Mouse (Mus musculus): ENCODE measurements at regions not wholly inside any gene's neighbourhood (a gene's known extent, or its start where the extent isn't known, plus 50 kb on each side); places are given as distances from the start of the nearest gene placed in this dataset.

DNA sequence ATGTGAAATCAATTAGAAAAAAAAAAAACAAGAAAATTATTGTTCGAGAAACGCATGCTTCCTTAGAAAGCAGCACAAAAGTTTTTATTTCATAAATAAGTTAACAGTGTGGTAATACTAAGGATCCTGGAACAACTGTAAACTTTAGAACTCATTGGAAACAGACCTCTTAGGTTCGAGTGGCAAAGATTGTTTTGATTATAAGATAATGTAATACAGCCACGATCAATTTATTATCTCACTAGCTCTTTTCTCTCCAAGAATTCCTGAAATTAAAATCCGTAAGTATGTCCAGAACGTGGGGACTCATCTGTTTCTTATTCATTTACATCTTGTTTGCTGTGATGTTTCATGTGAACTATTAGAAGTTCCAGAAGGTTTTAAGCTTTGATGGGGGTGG is 327.9 kb downstream of the Plk2 start:
- no peak overlapping the region for H3K27ac ChIP-seq (replicated peaks in 1 of 2; ENCODE audit: control insufficient read depth in 1 of 2, insufficient read depth in 1 of 2, low read depth in 2 of 2, low read length in 2 of 2)
- WGBS, result 82% methylated on average over 6 of the region's 6 CpGs

DNA sequence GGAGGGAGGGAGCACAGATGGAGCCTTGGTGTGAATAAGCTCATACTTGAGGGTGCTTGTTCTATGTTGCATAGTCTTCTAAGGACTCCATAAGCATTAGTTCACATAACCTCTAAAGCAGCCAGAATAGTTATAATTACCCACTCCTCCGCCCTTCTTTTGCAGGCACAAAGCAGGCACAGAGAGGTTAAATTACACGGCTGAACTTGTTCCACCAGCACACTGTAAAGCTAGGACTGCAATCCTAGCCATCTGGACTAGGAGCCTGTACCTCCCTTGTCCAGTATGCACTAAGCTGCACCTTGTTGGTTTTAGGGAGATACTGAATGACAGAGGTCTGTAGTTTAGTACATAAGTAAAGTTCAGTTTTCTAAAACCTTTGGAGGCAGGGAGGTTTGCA is 330.0 kb downstream of the Plk2 start:
- Histone ChIP-seq H3K27ac (replicated peaks in 1 of 2; ENCODE audit: control insufficient read depth in 1 of 2, insufficient read depth in 1 of 2, low read depth in 2 of 2, low read length in 2 of 2) (no peak overlapping the region), H3K9ac (ENCODE audit: low read length) (no peak overlapping the region), H3K36me3 (ENCODE audit: control insufficient read depth, insufficient read depth, low read length) (no peaks in the 10 kb centered on the region), H3K9me3 (ENCODE audit: control insufficient read depth, low read length) (no peaks in the 10 kb centered on the region), H3K4me3 (ENCODE audit: control insufficient read depth in 1 of 2, insufficient read depth in 1 of 2, low read depth in 1 of 2, low read length in 2 of 2) (no peak overlapping the region), H3K4me1 (ENCODE audit: control insufficient read depth in 2 of 2, insufficient read depth in 2 of 2, low read length in 2 of 2) (no peaks in the 10 kb centered on the region), H3K27me3 (ENCODE audit: control insufficient read depth, insufficient read depth, low read length) (no peaks in the 10 kb centered on the region), H3K4me2 (ENCODE audit: low read length) (no peak overlapping the region)
- ATAC-seq (ENCODE audit: insufficient number of reproducible peaks, insufficient read depth, low FRiP score, low read depth), result no peak
- WGBS, result 81% methylated on average over 2 of the region's 2 CpGs

More for the DNA sequence above, 327.9 kb downstream of the Plk2 start:
- no peaks in the 10 kb centered on the region for H3K9me3 ChIP-seq (ENCODE audit: control insufficient read depth, low read length)
- ATAC-seq (ENCODE audit: insufficient number of reproducible peaks, insufficient read depth, low FRiP score, low read depth), result no peak
- no peaks in the 10 kb centered on the region for H3K27me3 ChIP-seq (ENCODE audit: control insufficient read depth, insufficient read depth, low read length)
- no peaks in the 10 kb centered on the region for H3K36me3 ChIP-seq (ENCODE audit: control insufficient read depth, insufficient read depth, low read length)
- H3K4me3 ChIP-seq (ENCODE audit: control insufficient read depth in 1 of 2, insufficient read depth in 1 of 2, low read depth in 1 of 2, low read length in 2 of 2), result no peak overlapping the region
- no peaks in the 10 kb centered on the region for H3K4me1 ChIP-seq (ENCODE audit: control insufficient read depth in 2 of 2, insufficient read depth in 2 of 2, low read length in 2 of 2)
- H3K4me2 ChIP-seq (ENCODE audit: low read length), result no peak overlapping the region
- no peak overlapping the region for H3K9ac ChIP-seq (ENCODE audit: low read length)

DNA sequence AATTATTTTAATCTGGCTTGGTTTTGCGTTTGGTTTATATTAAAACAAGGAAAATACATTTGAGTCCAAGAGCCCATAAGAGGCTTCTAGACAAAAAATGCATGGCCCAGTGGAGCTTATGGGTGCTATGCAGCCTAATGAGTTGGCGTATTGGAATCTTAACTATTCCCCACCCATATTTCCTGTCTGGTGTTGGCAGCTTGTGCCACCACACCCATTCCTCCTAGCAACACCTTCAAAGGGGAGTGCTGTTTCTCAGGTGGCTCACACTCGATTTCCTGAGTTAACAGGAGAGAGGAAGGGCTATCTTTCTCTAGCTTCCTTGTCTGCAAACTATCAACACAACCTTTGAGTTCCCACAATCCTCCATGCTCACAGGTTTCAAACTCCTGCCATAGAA is 331.0 kb downstream of the Plk2 start:
- Histone ChIP-seq H3K27me3 (ENCODE audit: control insufficient read depth, insufficient read depth, low read length) (no peaks in the 10 kb centered on the region), H3K9ac (ENCODE audit: low read length) (no peak overlapping the region), H3K4me3 (ENCODE audit: control insufficient read depth in 1 of 2, insufficient read depth in 1 of 2, low read depth in 1 of 2, low read length in 2 of 2) (no peak overlapping the region), H3K27ac (replicated peaks in 1 of 2; ENCODE audit: control insufficient read depth in 1 of 2, insufficient read depth in 1 of 2, low read depth in 2 of 2, low read length in 2 of 2) (no peak overlapping the region), H3K4me2 (ENCODE audit: low read length) (no peak overlapping the region), H3K4me1 (ENCODE audit: control insufficient read depth in 2 of 2, insufficient read depth in 2 of 2, low read length in 2 of 2) (no peaks in the 10 kb centered on the region), H3K9me3 (ENCODE audit: control insufficient read depth, low read length) (no peaks in the 10 kb centered on the region), H3K36me3 (ENCODE audit: control insufficient read depth, insufficient read depth, low read length) (no peaks in the 10 kb centered on the region)
- no peak for ATAC-seq (ENCODE audit: insufficient number of reproducible peaks, insufficient read depth, low FRiP score, low read depth)
- 73% methylated on average over 3 of the region's 3 CpGs for WGBS

DNA sequence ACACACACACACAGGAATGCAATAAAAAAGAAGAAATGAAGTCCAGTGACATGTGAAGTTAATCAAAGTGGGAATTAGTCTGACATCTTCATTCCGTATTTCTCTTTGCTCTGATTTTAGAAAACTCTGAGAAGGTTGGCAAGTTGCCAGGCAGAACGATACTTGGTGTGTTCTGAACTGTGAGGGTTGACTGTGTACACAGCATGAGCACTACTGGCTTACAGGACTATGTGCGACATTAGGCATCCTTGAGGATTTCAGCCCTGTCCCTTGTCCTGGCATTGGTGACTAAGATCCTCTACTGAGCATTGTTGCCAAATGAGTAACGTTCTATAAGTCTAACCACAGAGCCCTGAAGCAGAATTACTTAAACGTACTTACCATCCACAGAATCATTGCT is 340.7 kb downstream of the Plk2 start:
- ATAC-seq (ENCODE audit: insufficient number of reproducible peaks, insufficient read depth, low FRiP score, low read depth), result no peak
- H3K4me1 ChIP-seq (ENCODE audit: control insufficient read depth in 2 of 2, insufficient read depth in 2 of 2, low read length in 2 of 2), result peaks cover 0 to 4% of the 10 kb centered on the region in 2 experiments; a peak in 2 of 4 replicates
- H3K9me3 ChIP-seq (ENCODE audit: control insufficient read depth, low read length), result no peaks in the 10 kb centered on the region
- H3K27ac ChIP-seq (replicated peaks in 1 of 2; ENCODE audit: control insufficient read depth in 1 of 2, insufficient read depth in 1 of 2, low read depth in 2 of 2, low read length in 2 of 2), result no peak overlapping the region
- H3K4me3 ChIP-seq (ENCODE audit: control insufficient read depth in 1 of 2, insufficient read depth in 1 of 2, low read depth in 1 of 2, low read length in 2 of 2), result no peak overlapping the region
- no peak overlapping the region for H3K9ac ChIP-seq (ENCODE audit: low read length)
- no peaks in the 10 kb centered on the region for H3K36me3 ChIP-seq (ENCODE audit: control insufficient read depth, insufficient read depth, low read length)
- H3K27me3 ChIP-seq (ENCODE audit: control insufficient read depth, insufficient read depth, low read length), result no peaks in the 10 kb centered on the region
- 46% methylated on average over 5 of the region's 5 CpGs for WGBS
- H3K4me2 ChIP-seq (ENCODE audit: low read length), result no peak overlapping the region

DNA sequence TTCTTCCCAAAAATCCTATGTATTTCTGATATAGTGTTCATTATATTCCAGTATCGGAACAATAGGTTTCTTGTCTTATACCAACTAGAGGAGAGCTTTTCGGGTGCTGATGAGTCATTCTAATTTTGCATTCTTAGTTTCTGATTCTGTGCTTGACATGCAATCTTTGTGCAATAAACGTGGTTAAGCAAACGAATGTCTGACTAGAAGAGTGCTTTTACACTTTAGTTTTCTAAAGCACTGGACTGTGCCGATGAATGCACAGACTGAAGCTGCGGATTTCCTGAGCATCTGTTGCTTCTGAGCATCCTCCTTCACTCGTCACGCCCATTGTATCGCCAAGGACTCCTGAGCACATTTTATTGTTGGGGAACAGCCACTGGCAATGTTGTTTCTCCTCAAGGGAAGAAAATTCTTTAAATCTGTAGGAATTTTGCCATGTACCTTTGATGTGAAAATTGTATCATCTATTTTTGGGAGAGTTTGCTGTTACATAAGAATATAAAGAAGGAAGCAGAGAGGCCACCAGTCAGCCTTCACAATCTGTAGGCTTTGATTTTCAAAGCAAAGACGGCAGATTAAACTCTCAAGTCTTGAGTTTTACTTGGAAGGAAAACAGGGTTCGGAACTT is 346.8 kb downstream of the Plk2 start:
- Histone ChIP-seq H3K27ac (replicated peaks in 1 of 2; ENCODE audit: control insufficient read depth in 1 of 2, insufficient read depth in 1 of 2, low read depth in 2 of 2, low read length in 2 of 2) (no peak overlapping the region), H3K4me2 (ENCODE audit: low read length) (no peak overlapping the region), H3K36me3 (ENCODE audit: control insufficient read depth, insufficient read depth, low read length) (no peaks in the 10 kb centered on the region), H3K4me1 (ENCODE audit: control insufficient read depth in 2 of 2, insufficient read depth in 2 of 2, low read length in 2 of 2) (no peaks in the 10 kb centered on the region; a peak in 1 of 4 replicates), H3K9ac (ENCODE audit: low read length) (no peak overlapping the region), H3K27me3 (ENCODE audit: control insufficient read depth, insufficient read depth, low read length) (no peaks in the 10 kb centered on the region), H3K9me3 (ENCODE audit: control insufficient read depth, low read length) (no peaks in the 10 kb centered on the region), H3K4me3 (ENCODE audit: control insufficient read depth in 1 of 2, insufficient read depth in 1 of 2, low read depth in 1 of 2, low read length in 2 of 2) (no peak overlapping the region)
- no peak for ATAC-seq (ENCODE audit: insufficient number of reproducible peaks, insufficient read depth, low FRiP score, low read depth)
- 74% methylated on average over 11 of the region's 11 CpGs for WGBS

DNA sequence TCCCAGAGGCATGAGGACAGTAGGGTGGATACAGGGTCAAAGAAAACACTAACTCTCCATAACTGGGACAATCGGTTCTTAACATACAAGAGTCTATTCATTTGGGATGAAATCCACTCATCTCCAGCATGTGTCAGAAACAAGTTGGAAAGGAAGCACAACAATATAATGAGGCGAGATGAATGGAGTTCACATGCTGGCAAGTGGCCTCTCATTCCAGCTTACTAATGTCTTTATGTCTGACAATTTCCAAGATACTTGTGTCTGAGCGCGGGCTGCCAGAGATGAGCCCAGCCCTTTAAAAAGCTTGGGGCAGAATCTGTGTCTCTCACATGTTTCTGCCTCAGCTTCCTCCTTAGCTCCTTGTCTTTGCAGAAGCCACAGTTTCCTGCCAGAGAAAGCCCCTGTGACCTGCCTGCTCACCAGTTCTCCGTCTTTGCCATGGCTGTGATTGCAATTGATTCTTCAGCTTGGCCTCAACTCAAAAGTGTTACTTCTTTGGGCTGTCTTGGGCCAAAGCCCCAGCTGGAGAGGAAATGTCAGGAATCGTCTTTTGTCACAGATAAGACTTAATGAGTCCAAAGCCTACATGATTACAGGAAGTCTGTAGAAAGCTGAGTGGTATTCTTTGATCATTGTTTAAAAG is 352.5 kb downstream of the Plk2 start:
- WGBS, result 27% methylated on average over 6 of the region's 6 CpGs
- H3K27ac ChIP-seq (replicated peaks in 1 of 2; ENCODE audit: control insufficient read depth in 1 of 2, insufficient read depth in 1 of 2, low read depth in 2 of 2, low read length in 2 of 2), result peak overlapping the region in 1 of 2 experiments; percentile 51; a peak in 2 of 4 replicates
- ATAC-seq (ENCODE audit: insufficient number of reproducible peaks, insufficient read depth, low FRiP score, low read depth), result no peak
- no peaks in the 10 kb centered on the region for H3K9me3 ChIP-seq (ENCODE audit: control insufficient read depth, low read length)
- no peak overlapping the region for H3K4me2 ChIP-seq (ENCODE audit: low read length)
- H3K4me1 ChIP-seq (ENCODE audit: control insufficient read depth in 2 of 2, insufficient read depth in 2 of 2, low read length in 2 of 2), result peaks cover 4 to 7% of the 10 kb centered on the region in 2 experiments; a peak in 1 of 4 replicates
- no peaks in the 10 kb centered on the region for H3K36me3 ChIP-seq (ENCODE audit: control insufficient read depth, insufficient read depth, low read length)
- no peak overlapping the region for H3K4me3 ChIP-seq (ENCODE audit: control insufficient read depth in 1 of 2, insufficient read depth in 1 of 2, low read depth in 1 of 2, low read length in 2 of 2)
- no peak overlapping the region for H3K9ac ChIP-seq (ENCODE audit: low read length)
- H3K27me3 ChIP-seq (ENCODE audit: control insufficient read depth, insufficient read depth, low read length), result no peaks in the 10 kb centered on the region

DNA sequence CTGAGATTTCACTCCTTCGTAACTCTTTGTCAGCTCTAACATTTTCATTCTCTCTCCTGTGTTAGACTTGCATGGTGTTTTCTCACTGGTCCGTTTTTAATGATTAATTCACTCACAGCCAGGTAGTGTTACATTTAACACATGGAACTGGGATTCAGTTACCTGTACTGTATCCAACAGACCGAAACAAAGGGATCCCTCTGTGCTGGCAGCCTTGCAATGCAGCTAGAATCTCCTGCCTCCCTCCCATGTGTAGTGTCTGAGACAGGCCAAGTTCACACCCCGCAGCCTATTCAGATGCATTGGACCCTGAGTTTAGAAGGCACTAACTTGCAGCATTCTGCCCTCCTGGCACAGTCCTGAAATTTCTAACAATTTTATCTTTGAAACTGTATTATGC is 357.9 kb downstream of the Plk2 start:
- H3K36me3 ChIP-seq (ENCODE audit: control insufficient read depth, insufficient read depth, low read length), result no peaks in the 10 kb centered on the region
- H3K4me3 ChIP-seq (ENCODE audit: control insufficient read depth in 1 of 2, insufficient read depth in 1 of 2, low read depth in 1 of 2, low read length in 2 of 2), result no peak overlapping the region
- no peak overlapping the region for H3K9ac ChIP-seq (ENCODE audit: low read length)
- no peaks in the 10 kb centered on the region for H3K27me3 ChIP-seq (ENCODE audit: control insufficient read depth, insufficient read depth, low read length)
- no peak overlapping the region for H3K4me2 ChIP-seq (ENCODE audit: low read length)
- WGBS, result 89% methylated on average over 4 of the region's 4 CpGs
- H3K9me3 ChIP-seq (ENCODE audit: control insufficient read depth, low read length), result no peaks in the 10 kb centered on the region
- no peak overlapping the region for H3K27ac ChIP-seq (replicated peaks in 1 of 2; ENCODE audit: control insufficient read depth in 1 of 2, insufficient read depth in 1 of 2, low read depth in 2 of 2, low read length in 2 of 2)
- no peak for ATAC-seq (ENCODE audit: insufficient number of reproducible peaks, insufficient read depth, low FRiP score, low read depth)
- peaks cover 0 to 9% of the 10 kb centered on the region in 2 experiments; a peak in 1 of 4 replicates for H3K4me1 ChIP-seq (ENCODE audit: control insufficient read depth in 2 of 2, insufficient read depth in 2 of 2, low read length in 2 of 2)

DNA sequence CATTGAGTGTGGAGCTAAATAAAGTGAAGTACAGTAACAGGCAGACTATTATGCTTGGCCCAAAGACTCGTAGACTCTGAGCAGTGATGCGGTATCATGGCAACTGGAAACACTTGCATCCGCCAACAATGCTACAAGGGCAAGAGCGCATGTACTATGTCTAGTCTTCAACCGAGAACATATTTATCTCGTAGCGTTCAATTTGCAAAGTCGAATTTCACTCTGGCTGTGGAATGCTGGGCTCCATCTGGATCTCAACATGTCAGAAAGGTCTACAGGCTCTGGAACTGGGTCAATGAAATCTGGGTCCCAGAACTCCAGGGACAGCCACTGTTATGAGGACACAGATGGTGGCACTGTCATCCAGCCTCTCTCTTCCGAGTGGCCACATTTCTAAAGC is 359.7 kb downstream of the Plk2 start:
- WGBS, result 62% methylated on average over 9 of the region's 9 CpGs
- H3K4me3 ChIP-seq (ENCODE audit: control insufficient read depth in 1 of 2, insufficient read depth in 1 of 2, low read depth in 1 of 2, low read length in 2 of 2), result no peak overlapping the region
- H3K36me3 ChIP-seq (ENCODE audit: control insufficient read depth, insufficient read depth, low read length), result no peaks in the 10 kb centered on the region
- no peak overlapping the region for H3K9ac ChIP-seq (ENCODE audit: low read length)
- H3K27ac ChIP-seq (replicated peaks in 1 of 2; ENCODE audit: control insufficient read depth in 1 of 2, insufficient read depth in 1 of 2, low read depth in 2 of 2, low read length in 2 of 2), result no peak overlapping the region
- ATAC-seq (ENCODE audit: insufficient number of reproducible peaks, insufficient read depth, low FRiP score, low read depth), result no peak
- peaks cover 0 to 6% of the 10 kb centered on the region in 2 experiments; a peak in 1 of 4 replicates for H3K4me1 ChIP-seq (ENCODE audit: control insufficient read depth in 2 of 2, insufficient read depth in 2 of 2, low read length in 2 of 2)
- no peak overlapping the region for H3K4me2 ChIP-seq (ENCODE audit: low read length)
- no peaks in the 10 kb centered on the region for H3K9me3 ChIP-seq (ENCODE audit: control insufficient read depth, low read length)
- H3K27me3 ChIP-seq (ENCODE audit: control insufficient read depth, insufficient read depth, low read length), result no peaks in the 10 kb centered on the region

Measured in heart, embryonic 14.5 days (tissue).